Mouse (Mus musculus) gonadal fat pad, adult 2 months (tissue): Measurements from ENCODE around the gene Kcnb1. TPM values are rescaled to one million over a fixed set of nuclear protein-coding genes. Genes with fewer than 3 reads are reported as not detected.

Experiments
- DNase-seq: peaks from one replicate; pipeline ENCODE4 v3.0.0-alpha.2; 2012; ENCODE audit warnings: low read depth
- polyA plus RNA-seq: library from polyadenylated mRNA; depleted of rRNA; stranded (reverse); fragments of >200 nt; gene quantifications from 2 replicates; pipeline ENCODE4 v1.2.3, GENCODE M21; 2012; rRNA removed

The Kcnb1 gene
- polyA plus RNA-seq, 1 experiment: 13.8 TPM

DNA sequence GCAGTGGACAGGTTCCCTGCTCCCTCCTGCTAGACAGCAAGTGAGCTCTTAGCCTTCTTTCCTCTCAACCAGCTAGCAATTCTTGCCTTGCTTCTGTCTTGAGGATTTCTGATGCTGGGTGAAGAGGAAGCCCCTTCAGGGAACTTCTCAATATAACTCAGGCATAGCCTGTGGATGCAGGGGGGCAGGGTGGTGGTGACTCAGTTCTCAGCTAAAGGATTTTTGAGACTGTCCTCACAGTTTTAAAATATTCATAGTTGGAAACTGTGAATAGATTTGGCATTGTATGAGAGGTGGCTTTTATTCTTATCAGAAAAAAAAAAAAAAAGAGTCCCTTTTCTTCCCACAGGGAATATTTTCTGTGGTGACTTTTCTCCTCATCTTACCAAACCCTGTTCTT lies 129.2 kb downstream of the Kcnb1 start:
- no peak for DNase-seq

- no peak for DNase-seq
These were observed 129.6 kb downstream of the Kcnb1 start for GRCm38 (mm10) chr2:167060360-167060759.

GRCm38 (mm10) chr2:167059960-167060359 lies 130.0 kb downstream of the Kcnb1 start:
- no peak for DNase-seq

GRCm38 (mm10) chr2:167059536-167059935 lies 130.4 kb downstream of the Kcnb1 start:
- no peak for DNase-seq

DNA sequence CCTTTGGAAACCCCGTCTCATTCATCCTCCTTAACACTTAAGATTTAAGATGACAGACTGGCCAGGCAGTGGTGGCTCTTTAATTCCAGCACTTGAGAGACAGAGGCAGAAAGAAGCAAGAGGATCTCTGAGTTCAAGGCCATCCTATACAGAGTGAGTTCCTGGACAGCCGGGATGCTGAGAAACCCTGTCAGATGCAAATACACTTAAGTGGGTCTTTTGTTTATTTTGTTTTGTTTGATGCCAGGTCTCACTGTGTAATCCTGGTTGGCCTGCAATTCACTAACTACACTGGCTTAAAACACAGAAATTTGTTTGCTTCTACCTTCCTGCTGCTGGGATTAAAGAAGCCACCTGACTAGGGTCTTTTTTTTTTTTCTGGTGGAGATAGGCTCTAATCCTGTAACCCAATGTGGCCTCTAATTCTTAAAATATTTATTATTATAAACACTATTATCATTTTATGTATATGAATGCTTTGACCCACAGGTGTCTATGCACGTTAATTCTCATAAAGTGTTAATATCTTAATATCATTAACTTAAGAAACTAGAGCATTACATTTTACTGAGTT lies 131.1 kb downstream of the Kcnb1 start:
- no peak for DNase-seq

GRCm38 (mm10) chr2:167058201-167058600 lies 131.8 kb downstream of the Kcnb1 start:
- DNase-seq: no peak

- no peak for DNase-seq
These were observed 133.0 kb downstream of the Kcnb1 start for GRCm38 (mm10) chr2:167056942-167057323.

DNA sequence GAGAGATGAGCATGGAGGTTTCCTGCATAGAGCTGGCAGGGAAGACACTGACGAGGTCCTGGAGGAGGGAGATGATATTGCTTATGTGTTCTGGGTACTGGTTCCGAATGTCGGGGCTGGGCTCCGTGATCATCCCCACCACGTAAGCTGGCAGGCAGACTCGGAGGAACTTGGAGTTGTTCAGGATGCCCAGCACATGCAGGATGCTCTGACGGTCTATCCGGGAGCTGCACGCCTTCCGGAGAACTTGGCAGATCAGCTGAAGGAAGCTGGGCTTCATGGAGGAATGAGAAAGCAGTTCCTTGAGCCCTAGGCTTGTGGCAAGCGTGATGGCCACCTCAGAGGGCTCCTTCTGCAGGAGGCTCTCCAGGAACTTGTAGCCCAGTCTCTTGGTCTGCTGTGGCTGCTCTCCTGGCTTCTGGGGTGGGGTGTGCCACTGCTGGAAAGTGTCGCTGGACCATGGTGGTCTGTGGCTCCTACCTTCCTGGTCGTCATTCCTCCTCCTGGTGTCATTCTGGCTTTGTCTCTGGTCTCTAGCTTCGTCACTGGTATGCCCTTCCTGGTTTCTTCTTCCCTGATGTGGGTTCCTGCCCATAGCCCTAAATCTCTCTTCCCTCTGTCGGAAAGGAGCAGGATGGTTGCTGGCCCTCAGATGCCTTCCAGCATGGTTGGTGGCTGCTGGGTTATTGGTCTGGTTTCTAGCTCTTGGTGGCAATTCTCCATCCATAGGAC lies 133.6 kb downstream of the Kcnb1 start:
- no peak for DNase-seq

- DNase-seq: no peak
These were observed 134.6 kb downstream of the Kcnb1 start for GRCm38 (mm10) chr2:167055386-167055785.

DNA sequence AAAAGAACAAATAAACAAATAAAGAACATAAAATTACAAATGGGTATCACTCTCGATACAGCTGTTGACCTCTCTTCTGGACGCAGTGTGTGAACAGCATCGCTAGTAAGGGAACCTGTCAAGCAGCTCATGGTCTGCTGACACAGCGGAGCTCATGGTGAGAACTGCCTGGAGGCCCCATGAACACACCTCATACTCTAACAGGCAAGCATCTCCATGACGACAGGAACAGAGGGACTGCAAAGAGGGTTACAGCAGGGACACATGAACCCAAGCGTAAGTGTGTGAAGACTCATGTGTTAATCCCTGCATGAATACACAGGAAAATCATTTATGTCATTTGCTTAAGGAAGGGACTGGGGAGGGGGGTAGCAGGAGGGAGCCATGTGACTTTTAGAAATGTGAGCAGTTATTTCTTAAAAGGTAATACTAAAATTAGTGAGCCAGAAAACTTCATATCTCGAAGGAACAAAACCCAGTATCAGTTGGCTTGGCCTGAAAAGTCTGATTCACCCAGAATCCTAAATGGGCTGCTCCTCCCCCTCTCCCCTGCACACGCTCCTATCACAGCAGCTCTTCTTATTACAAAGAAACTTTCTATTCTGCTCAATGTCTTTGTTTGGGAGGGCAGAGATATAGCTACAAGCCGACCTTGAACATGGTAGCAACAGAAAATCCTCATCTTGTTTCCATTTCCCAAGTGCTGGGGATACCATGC lies 136.7 kb downstream of the Kcnb1 start:
- DNase-seq: no peak

GRCm38 (mm10) chr2:167048698-167049358 lies 141.1 kb downstream of the Kcnb1 start:
- no peak for DNase-seq

- peak; percentile 60 for DNase-seq
These were observed 141.7 kb downstream of the Kcnb1 start for GRCm38 (mm10) chr2:167048223-167048622.

Other genes starting within 250 kb of the Kcnb1 start
- 38.5 and 61.2 TPM in 2 replicates for gene Stau1, start 193.9 kb downstream of the Kcnb1 start, polyA plus RNA-seq
- 23.5 and 26.0 TPM in 2 replicates for gene Ddx27, start 175.0 kb downstream of the Kcnb1 start, polyA plus RNA-seq
- 58.5 and 59.8 TPM in 2 replicates for gene Znfx1, start 127.1 kb downstream of the Kcnb1 start, polyA plus RNA-seq
- 42.3 and 45.1 TPM in 2 replicates for gene Ptgis, start 50.4 kb upstream of the Kcnb1 start, polyA plus RNA-seq
- gene B4galt5, start 159.0 kb upstream of the Kcnb1 start, polyA plus RNA-seq: 10.3 and 18.3 TPM in 2 replicates
- 39.1 and 44.4 TPM in 2 replicates for gene Slc9a8, start 231.6 kb upstream of the Kcnb1 start, polyA plus RNA-seq